Mouse (Mus musculus) embryonic facial prominence, embryonic 11.5 days (tissue): ENCODE measurements around the gene Gm10447. TPM values are rescaled to one million over a fixed set of nuclear protein-coding genes. Genes with fewer than 3 reads are reported as not detected.

ENCODE experiments used
- ATAC-seq: fragments of 200-750 bp; cut with Nextera tagmentation; replicated peaks from 2 replicates; pipeline ENCODE4 v1.8.0; 2017; ENCODE audit warnings: low read depth; ENCODE audit not compliant: insufficient number of reproducible peaks, low FRiP score, low TSS enrichment
- DNase-seq: peaks from one replicate; pipeline ENCODE4 v3.0.0-alpha.2; 2015; ENCODE audit warnings: low spot score
- H3K27ac ChIP-seq: fragments of 300-500 bp; sonication (generic); replicated peaks from 2 replicates; pipeline ENCODE4 v1.5.1; 2014; ENCODE audit warnings: mild to moderate bottlenecking, low read depth, low read length, control low read depth
- H3K27me3 ChIP-seq: fragments of 300-500 bp; sonication (generic); 2 replicates; pipeline ENCODE4 v1.6.1; 2014; ENCODE audit warnings: mild to moderate bottlenecking, low read length, moderate library complexity, mixed read lengths; ENCODE audit not compliant: control insufficient read depth, insufficient read depth
- H3K36me3 ChIP-seq: fragments of 300-500 bp; sonication (generic); replicated peaks from 2 replicates; pipeline ENCODE4 v1.6.1; 2014; ENCODE audit warnings: low read depth, mild to moderate bottlenecking, low read length, moderate library complexity, mixed read lengths; ENCODE audit not compliant: control insufficient read depth, insufficient read depth
- H3K4me1 ChIP-seq: fragments of 300-500 bp; sonication (generic); 2 replicates; pipeline ENCODE4 v1.6.1; 2014; ENCODE audit warnings: low read length, mixed read lengths; ENCODE audit not compliant: control insufficient read depth, insufficient read depth
- H3K4me2 ChIP-seq: fragments of 300-500 bp; sonication (generic); 2 replicates; pipeline ENCODE4 v1.6.1; 2014; ENCODE audit warnings: low read depth, mild to moderate bottlenecking, control low read depth, low read length, moderate library complexity
- H3K4me3 ChIP-seq: fragments of 300-500 bp; sonication (generic); 2 replicates; pipeline ENCODE4 v1.5.1; 2014; ENCODE audit warnings: low read depth, low read length, control low read depth
- H3K9ac ChIP-seq: fragments of 300-500 bp; sonication (generic); replicated peaks from 2 replicates; pipeline ENCODE4 v1.6.1; 2014; ENCODE audit warnings: mild to moderate bottlenecking, control low read depth, low read length
- H3K9me3 ChIP-seq: fragments of 300-500 bp; sonication (generic); replicated peaks from 2 replicates; pipeline ENCODE4 v1.6.1; 2016; ENCODE audit warnings: mild to moderate bottlenecking, low read length, inconsistent platforms, mixed read lengths; ENCODE audit not compliant: control insufficient read depth
- WGBS: fragments of 180-500 bp; shearing (Covaris S2); extraction: QIAGEN DNeasy Blood & Tissue Kit; methylation state at CpG from one replicate; pipeline ENCODE4 v1.1.7; 2014; 5-methylcytosine and 5-hydroxymethylcytosine counted together
- polyA plus RNA-seq: library from polyadenylated mRNA; unstranded; fragments of >200 nt; fragmentation: Nextera tagmentation; extraction: Ambion mirVana; gene quantifications from 2 replicates; pipeline ENCODE4 v1.2.1, GENCODE M21; 2014

The Gm10447 gene
- polyA plus RNA-seq, 1 experiment from 2014 or later: not detected

GRCm38 (mm10) chr11:53458996-53459395 is 2.1 kb upstream of the Gm10447 start:
- ATAC-seq (no peak), DNase-seq (no peak)
- no peaks in the 10 kb centered on the region for H3K36me3 ChIP-seq
- H3K9me3 ChIP-seq: no peaks in the 10 kb centered on the region
- no peak overlapping the region for H3K4me2 ChIP-seq
- H3K27me3 ChIP-seq: peaks cover 29% of the 10 kb centered on the region
- 63% methylated on average over 3 of the region's 3 CpGs for WGBS
- no peak overlapping the region for H3K4me3 ChIP-seq
- H3K9ac ChIP-seq: no peak overlapping the region
- peaks cover 7% of the 10 kb centered on the region; the same call in 1 of the 2 replicates for H3K4me1 ChIP-seq
- H3K27ac ChIP-seq: no peak overlapping the region

- peak overlapping the region; percentile 67 for H3K9ac ChIP-seq
- H3K4me1 ChIP-seq: no peaks in the 10 kb centered on the region
- H3K9me3 ChIP-seq: no peaks in the 10 kb centered on the region
- peak overlapping the region; percentile 84 for H3K4me2 ChIP-seq
- WGBS: 5% methylated on average over 29 of the region's 29 CpGs
- no peaks in the 10 kb centered on the region for H3K36me3 ChIP-seq
- ATAC-seq: peak; percentile 27; the same call in 1 of the 2 replicates
- peak; percentile 22 for DNase-seq
- H3K27me3 ChIP-seq: peaks cover 16% of the 10 kb centered on the region
- no peak overlapping the region for H3K27ac ChIP-seq
- H3K4me3 ChIP-seq: peak overlapping the region; percentile 51
Measured at GRCm38 (mm10) chr11:53457372-53457954, 553 bp upstream of the Gm10447 start.

- no peak overlapping the region for H3K9ac ChIP-seq
- H3K27ac ChIP-seq: no peak overlapping the region
- DNase-seq (no peak), ATAC-seq (no peak)
- H3K4me3 ChIP-seq: no peak overlapping the region
- 86% methylated on average over 5 of the region's 5 CpGs for WGBS
- no peak overlapping the region for H3K4me2 ChIP-seq
- no peaks in the 10 kb centered on the region for H3K4me1 ChIP-seq
- no peaks in the 10 kb centered on the region for H3K9me3 ChIP-seq
- peaks cover 5% of the 10 kb centered on the region; the same call in 1 of the 2 replicates for H3K27me3 ChIP-seq
- H3K36me3 ChIP-seq: no peaks in the 10 kb centered on the region
Measured at GRCm38 (mm10) chr11:53453031-53453430, 3.9 kb downstream of the Gm10447 start.

- Histone ChIP-seq H3K27me3 (peaks cover 2% of the 10 kb centered on the region; the same call in 1 of the 2 replicates), H3K27ac (no peak overlapping the region), H3K4me2 (no peak overlapping the region), H3K9me3 (no peaks in the 10 kb centered on the region), H3K9ac (no peak overlapping the region), H3K36me3 (no peaks in the 10 kb centered on the region), H3K4me1 (no peaks in the 10 kb centered on the region), H3K4me3 (no peak overlapping the region)
- ATAC-seq (no peak), DNase-seq (no peak)
- WGBS: 96% methylated on average over 9 of the region's 9 CpGs
Measured at GRCm38 (mm10) chr11:53452396-53452795, 4.5 kb downstream of the Gm10447 start.

GRCm38 (mm10) chr11:53451361-53451760 is 5.5 kb downstream of the Gm10447 start:
- WGBS: 77% methylated on average over 2 of the region's 2 CpGs
- no peak for DNase-seq
- H3K9ac ChIP-seq: no peak overlapping the region
- H3K4me1 ChIP-seq: no peaks in the 10 kb centered on the region
- H3K27ac ChIP-seq: no peak overlapping the region
- no peaks in the 10 kb centered on the region for H3K9me3 ChIP-seq
- H3K36me3 ChIP-seq: no peaks in the 10 kb centered on the region
- no peak overlapping the region for H3K4me2 ChIP-seq
- no peaks in the 10 kb centered on the region for H3K27me3 ChIP-seq
- ATAC-seq: no peak
- H3K4me3 ChIP-seq: no peak overlapping the region

- H3K36me3 ChIP-seq: no peaks in the 10 kb centered on the region
- DNase-seq: no peak
- no peaks in the 10 kb centered on the region for H3K27me3 ChIP-seq
- no peak for ATAC-seq
- H3K4me3 ChIP-seq: no peak overlapping the region
- 64% methylated on average over 15 of the region's 15 CpGs for WGBS
- no peak overlapping the region for H3K4me2 ChIP-seq
- H3K9ac ChIP-seq: no peak overlapping the region
- H3K27ac ChIP-seq: no peak overlapping the region
- H3K4me1 ChIP-seq: no peaks in the 10 kb centered on the region
- H3K9me3 ChIP-seq: no peaks in the 10 kb centered on the region
Measured at GRCm38 (mm10) chr11:53450070-53450705, 6.7 kb downstream of the Gm10447 start.

GRCm38 (mm10) chr11:53448529-53448928 is 8.4 kb downstream of the Gm10447 start:
- H3K4me1 ChIP-seq: no peaks in the 10 kb centered on the region
- 82% methylated on average over 1 of the region's 1 CpGs for WGBS

GRCm38 (mm10) chr11:53447996-53448395 is 8.9 kb downstream of the Gm10447 start:
- no peak for ATAC-seq

More at GRCm38 (mm10) chr11:53448529-53448928, 8.4 kb downstream of the Gm10447 start:
- ATAC-seq: no peak
- Histone ChIP-seq H3K36me3 (no peaks in the 10 kb centered on the region), H3K27ac (no peak overlapping the region), H3K4me2 (no peak overlapping the region), H3K4me3 (no peak overlapping the region), H3K9me3 (no peaks in the 10 kb centered on the region), H3K9ac (no peak overlapping the region), H3K27me3 (no peaks in the 10 kb centered on the region)
- DNase-seq: no peak

More at GRCm38 (mm10) chr11:53447996-53448395, 8.9 kb downstream of the Gm10447 start:
- H3K27me3 ChIP-seq: no peaks in the 10 kb centered on the region
- H3K36me3 ChIP-seq: no peaks in the 10 kb centered on the region
- 87% methylated on average over 8 of the region's 8 CpGs for WGBS
- no peak overlapping the region for H3K4me3 ChIP-seq
- H3K27ac ChIP-seq: no peak overlapping the region
- no peak for DNase-seq
- H3K4me2 ChIP-seq: no peak overlapping the region
- no peaks in the 10 kb centered on the region for H3K4me1 ChIP-seq
- no peak overlapping the region for H3K9ac ChIP-seq
- no peaks in the 10 kb centered on the region for H3K9me3 ChIP-seq
